Mouse (Mus musculus) spleen, adult 2 months (tissue): Measurements from ENCODE around the gene Mtif3. TPM values are rescaled to one million over a fixed set of nuclear protein-coding genes. Genes with fewer than 3 reads are reported as not detected.

Experiments used
- DNase-seq, 2 experiments: peaks; one replicate each; pipeline versions ENCODE4 v3.0.0 to v3.0.0-alpha.2; 2012 to 2021; ENCODE audit warnings: low spot score in 2 of 2, low read depth in 1 of 2
- H3K27ac ChIP-seq: fragments of 200-500 bp; 2 replicates; pipeline ENCODE4 v1.5.1; 2012; ENCODE audit warnings: low read length, inconsistent platforms; ENCODE audit not compliant: insufficient read depth
- H3K27me3 ChIP-seq: fragments of 200-500 bp; 2 replicates; pipeline ENCODE4 v1.6.1; 2012; ENCODE audit warnings: mild to moderate bottlenecking, moderate library complexity, low read length, inconsistent platforms; ENCODE audit not compliant: control insufficient read depth, insufficient read depth
- H3K36me3 ChIP-seq: fragments of 200-500 bp; 2 replicates; pipeline ENCODE4 v1.6.1; 2012; ENCODE audit warnings: mild to moderate bottlenecking, low read length, inconsistent platforms; ENCODE audit not compliant: control insufficient read depth, insufficient read depth
- H3K4me1 ChIP-seq: fragments of 200-500 bp; 2 replicates; pipeline ENCODE4 v1.6.1; 2011; ENCODE audit warnings: inconsistent platforms; ENCODE audit not compliant: control insufficient read depth, insufficient read depth, insufficient read length
- H3K4me3 ChIP-seq: fragments of 200-500 bp; 2 replicates; pipeline ENCODE4 v1.5.1; 2011; ENCODE audit warnings: mild to moderate bottlenecking, inconsistent platforms; ENCODE audit not compliant: insufficient read depth, insufficient read length; ENCODE audit errors: extremely low read depth
- CTCF ChIP-seq: fragments of 200-500 bp; IDR thresholded peaks from 2 replicates; pipeline ENCODE4 v1.5.1; 2011; ENCODE audit warnings: mild to moderate bottlenecking, inconsistent platforms; ENCODE audit not compliant: insufficient read depth, insufficient read length, insufficient replicate concordance; ENCODE audit errors: extremely low read depth
- POLR2A ChIP-seq: fragments of 200-500 bp; IDR thresholded peaks from 2 replicates; pipeline ENCODE4 v1.6.1; 2011; ENCODE audit warnings: low read depth, low read length, inconsistent platforms
- WGBS: fragments of 180-500 bp; shearing (Covaris S2); methylation state at CpG from one replicate; pipeline ENCODE4 v1.1.7; 2018; 5-methylcytosine and 5-hydroxymethylcytosine counted together
- polyA plus RNA-seq: library from polyadenylated mRNA; depleted of rRNA; stranded (reverse); fragments of >200 nt; gene quantifications from 2 replicates; pipeline ENCODE4 v1.2.3, GENCODE M21; 2012; rRNA removed

The Mtif3 gene
- polyA plus RNA-seq, 1 experiment, result 6.7 TPM

DNA sequence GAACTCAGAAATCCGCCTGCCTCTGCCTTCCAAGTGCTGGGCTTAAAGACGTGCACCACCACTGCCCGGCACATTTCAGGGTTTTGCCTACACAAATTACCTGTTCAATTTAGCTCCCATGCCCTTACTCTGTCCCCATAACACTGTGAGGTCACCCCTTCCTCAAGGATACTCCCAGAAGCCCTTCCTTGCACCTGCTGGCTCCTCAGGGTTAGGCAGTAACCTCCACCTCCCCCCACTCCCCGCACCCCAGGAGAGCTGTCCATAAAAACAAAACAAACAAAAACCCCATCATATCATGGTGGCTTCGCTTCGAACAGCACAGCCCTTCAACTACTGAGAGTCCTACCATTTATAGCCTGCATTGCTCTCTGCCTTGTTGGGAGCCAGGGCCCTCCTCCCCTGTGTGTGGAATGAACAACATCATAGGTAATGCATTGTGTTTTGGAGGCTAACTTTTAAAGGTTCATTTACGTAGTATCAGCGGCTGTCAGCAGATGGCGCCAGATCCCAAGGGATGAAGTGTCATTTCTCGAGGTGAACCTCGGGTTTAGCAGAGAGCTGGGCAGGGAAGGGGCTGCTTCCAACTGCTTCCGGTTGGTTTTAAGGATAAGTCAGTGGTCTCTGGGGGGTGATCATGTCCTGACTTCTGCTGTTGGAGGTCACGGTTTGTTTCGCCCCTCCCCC is 58.0 kb downstream of the Mtif3 start:
- H3K36me3 ChIP-seq, result no peaks in the 10 kb centered on the region
- H3K4me3 ChIP-seq, result no peak overlapping the region
- WGBS, result 30% methylated on average over 14 of the region's 14 CpGs
- DNase-seq, result peak; percentile 25 to 75
- no peaks in the 10 kb centered on the region for H3K4me1 ChIP-seq
- TF ChIP-seq CTCF, result peak; percentile 81; the same call in 1 of the 2 replicates
- no peak for TF ChIP-seq POLR2A
- no peaks in the 10 kb centered on the region for H3K27me3 ChIP-seq
- no peak overlapping the region for H3K27ac ChIP-seq

DNA sequence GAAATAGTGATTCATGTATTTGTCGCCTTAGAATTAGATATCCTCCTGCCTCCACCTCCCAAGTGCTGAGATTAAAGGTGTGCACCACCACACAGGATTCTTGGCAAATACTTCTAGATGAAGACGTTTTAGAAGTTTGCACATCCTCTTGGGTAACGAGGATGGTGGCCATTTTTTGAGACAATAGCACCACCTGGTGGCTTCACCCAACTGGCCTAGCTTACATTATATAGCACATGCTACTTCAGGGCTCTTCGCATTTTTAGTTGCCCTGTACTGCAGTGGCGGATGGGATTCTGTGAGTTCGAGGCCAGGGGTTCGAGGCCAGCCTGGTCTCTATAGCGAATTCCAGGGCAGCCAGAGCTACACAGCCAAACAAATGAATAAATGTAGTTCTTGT is 59.2 kb downstream of the Mtif3 start:
- 28% methylated on average over 8 of the region's 8 CpGs for WGBS
- H3K4me3 ChIP-seq, result no peak overlapping the region
- no peak overlapping the region for H3K27ac ChIP-seq
- DNase-seq, result peak; percentile 63 to 74
- no peaks in the 10 kb centered on the region for H3K4me1 ChIP-seq
- H3K36me3 ChIP-seq, result no peaks in the 10 kb centered on the region
- TF ChIP-seq CTCF (peak; percentile 58; the same call in 1 of the 2 replicates), POLR2A (no peak)
- no peaks in the 10 kb centered on the region for H3K27me3 ChIP-seq

Other genes starting within 250 kb of the Mtif3 start
- gene Usp12, start 168.8 kb downstream of the Mtif3 start, polyA plus RNA-seq, result 14.0 and 14.3 TPM in 2 replicates
- 54.0 and 59.1 TPM in 2 replicates for gene Rpl21, start 130.9 kb downstream of the Mtif3 start, polyA plus RNA-seq
- gene Rasl11a, start 118.7 kb downstream of the Mtif3 start, polyA plus RNA-seq, result 8.2 and 9.1 TPM in 2 replicates
- gene Gtf3a, start 15.1 kb downstream of the Mtif3 start, polyA plus RNA-seq, result 40.5 and 74.9 TPM in 2 replicates
- 21.3 and 35.7 TPM in 2 replicates for gene Lnx2, start 112.8 kb upstream of the Mtif3 start, polyA plus RNA-seq
- gene Polr1d, start 113.2 kb upstream of the Mtif3 start, polyA plus RNA-seq, result 24.2 and 30.5 TPM in 2 replicates
- gene Gsx1, start 224.9 kb upstream of the Mtif3 start, polyA plus RNA-seq, result not detected in 2 replicates